Mouse (Mus musculus) heart, postnatal 10 days (tissue): ENCODE results near the gene Prkn. TPM values are rescaled to one million over a fixed set of nuclear protein-coding genes. Genes with fewer than 3 reads are reported as not detected.
A peak's percentile ranks its signal among the peaks of the same experiment; 100 is the strongest.

ENCODE experiments used
- DNase-seq, 2 experiments: peaks; one replicate each; pipeline ENCODE4 v3.0.0; 2021
- intact Hi-C: fragments of 180-260 bp; cut with DNase I; formaldehyde crosslinking; loops from one replicate; pipeline ENCODE4 v1.15.1; 2025
- total RNA-seq, 2 experiments: library from RNA; stranded (reverse); gene quantifications; 2 replicates each; pipeline ENCODE4 v1.2.3; 2021

The Prkn gene
- total RNA-seq, 2 experiments from 2014 or later = 9.1 to 11.0 TPM

- intact Hi-C loops = no loop called here
Observed at GRCm38 (mm10) chr17:11502556-11502955, 662.4 kb downstream of the Prkn start.

GRCm38 (mm10) chr17:11504496-11504895 lies 664.3 kb downstream of the Prkn start:
- no peak for DNase-seq
- intact Hi-C loops = no loop called here

More at GRCm38 (mm10) chr17:11502556-11502955, 662.4 kb downstream of the Prkn start:
- DNase-seq = no peak

- intact Hi-C loops = no loop called here
- no peak for DNase-seq
Observed at GRCm38 (mm10) chr17:11507082-11507481, 666.9 kb downstream of the Prkn start.

- no peak for DNase-seq
- intact Hi-C loops = no loop called here
Observed at GRCm38 (mm10) chr17:11510081-11510480, 669.9 kb downstream of the Prkn start.

- intact Hi-C loops = no loop called here
- no peak for DNase-seq
Observed at GRCm38 (mm10) chr17:11514032-11514761, 674.0 kb downstream of the Prkn start.

- no peak for DNase-seq
- intact Hi-C loops = no loop called here
Observed at GRCm38 (mm10) chr17:11515619-11516018, 675.4 kb downstream of the Prkn start.

GRCm38 (mm10) chr17:11516165-11516564 lies 676.0 kb downstream of the Prkn start:
- no peak for DNase-seq
- intact Hi-C loops = no loop called here

GRCm38 (mm10) chr17:11532066-11532465 lies 691.9 kb downstream of the Prkn start:
- DNase-seq = no peak
- intact Hi-C loops = no loop called here

GRCm38 (mm10) chr17:11532748-11533147 lies 692.6 kb downstream of the Prkn start:
- intact Hi-C loops = no loop called here
- DNase-seq = no peak

- no peak for DNase-seq
- intact Hi-C loops = no loop called here
Observed at GRCm38 (mm10) chr17:11533835-11534234, 693.7 kb downstream of the Prkn start.

- no peak for DNase-seq
- intact Hi-C loops = no loop called here
Observed at GRCm38 (mm10) chr17:11538826-11539225, 698.6 kb downstream of the Prkn start.

- no peak for DNase-seq
- intact Hi-C loops = no loop called here
Observed at GRCm38 (mm10) chr17:11541928-11542623, 701.9 kb downstream of the Prkn start.

- DNase-seq = no peak
- intact Hi-C loops = no loop called here
Observed at GRCm38 (mm10) chr17:11550562-11550961, 710.4 kb downstream of the Prkn start.

- intact Hi-C loops = no loop called here
- DNase-seq = peak; percentile 3 to 8
Observed at GRCm38 (mm10) chr17:11565681-11566080, 725.5 kb downstream of the Prkn start.

- no peak for DNase-seq
- intact Hi-C loops = no loop called here
Observed at GRCm38 (mm10) chr17:11570392-11570791, 730.2 kb downstream of the Prkn start.

- intact Hi-C loops = no loop called here
- DNase-seq = no peak
Observed at GRCm38 (mm10) chr17:11573666-11574065, 733.5 kb downstream of the Prkn start.

- intact Hi-C loops = no loop called here
- no peak for DNase-seq
Observed at GRCm38 (mm10) chr17:11585491-11585890, 745.3 kb downstream of the Prkn start.

GRCm38 (mm10) chr17:11607931-11608330 lies 767.7 kb downstream of the Prkn start:
- intact Hi-C loops = no loop called here
- no peak for DNase-seq

- intact Hi-C loops = no loop called here
- peak; percentile 41 to 70 for DNase-seq
Observed at GRCm38 (mm10) chr17:11611459-11611858, 771.3 kb downstream of the Prkn start.

- intact Hi-C loops = no loop called here
- DNase-seq = peak in 1 of 2 experiments; percentile 10
Observed at GRCm38 (mm10) chr17:11612801-11613531, 772.8 kb downstream of the Prkn start.

- intact Hi-C loops = no loop called here
- DNase-seq = no peak
Observed at GRCm38 (mm10) chr17:11617552-11617951, 777.4 kb downstream of the Prkn start.
